Mouse (Mus musculus) liver (tissue): ENCODE measurements around the gene Tgif2lx2.
"Not testable (repeated sequence)": the region's sequence is repeated elsewhere in the genome, so short reads cannot be mapped to it uniquely, and the experiment has no call there.

ENCODE experiments used
- DNase-seq: peaks from one replicate; pipeline ENCODE4 v3.0.0-alpha.2; 2020; ENCODE audit warnings: mixed read lengths

Gene Tgif2lx2

DNA sequence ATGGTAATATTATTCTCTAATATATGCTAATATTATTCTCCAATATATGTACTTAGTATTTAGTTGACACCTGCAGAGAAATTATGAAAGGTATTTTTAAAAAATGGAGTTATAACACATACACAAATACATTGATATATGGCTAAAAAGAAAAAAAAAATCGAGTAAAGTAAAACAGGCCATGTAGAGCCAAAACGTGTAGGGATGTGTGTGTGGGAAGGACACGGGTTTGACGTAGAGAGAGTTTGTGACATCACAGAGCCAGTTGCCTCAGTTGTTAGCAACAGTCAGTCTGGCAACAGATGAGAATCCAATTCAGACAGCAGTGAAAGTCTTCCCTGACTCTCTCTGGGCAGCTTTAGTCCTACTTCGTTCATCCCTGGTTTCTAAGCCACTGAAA lies at the start of gene Tgif2lx2:
Tgif2lx2 (plus strand) TSS at position 301 of the 400 bp plus-strand sequence.
- not testable (repeated sequence) for DNase-seq
